Mouse (Mus musculus): ENCODE results near the gene Klhl31.
A peak's percentile ranks its signal among the peaks of the same experiment; 100 is the strongest.

The Klhl31 gene

DNA sequence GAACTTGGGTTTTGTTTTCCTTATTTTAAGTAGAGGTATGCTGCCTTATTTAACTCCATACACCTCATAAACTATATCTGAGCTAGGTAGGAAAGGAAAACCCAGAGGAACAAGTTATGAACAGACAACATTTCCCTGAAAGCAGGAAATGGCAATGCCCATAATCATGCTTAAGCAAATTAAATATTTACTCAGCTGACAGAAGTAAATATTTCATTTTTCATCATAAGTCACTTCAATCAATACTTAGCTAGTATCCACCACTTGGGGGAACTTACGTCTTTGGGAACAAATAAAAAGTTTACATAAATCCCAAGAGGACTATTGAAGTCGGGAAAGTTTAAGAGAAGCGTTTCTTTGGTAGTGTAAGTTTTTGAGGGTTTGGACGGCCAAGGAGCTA is 67.2 kb downstream of the Klhl31 start:
- no peak for DNase-seq (ENCODE audit: low read depth, low spot score)

DNA sequence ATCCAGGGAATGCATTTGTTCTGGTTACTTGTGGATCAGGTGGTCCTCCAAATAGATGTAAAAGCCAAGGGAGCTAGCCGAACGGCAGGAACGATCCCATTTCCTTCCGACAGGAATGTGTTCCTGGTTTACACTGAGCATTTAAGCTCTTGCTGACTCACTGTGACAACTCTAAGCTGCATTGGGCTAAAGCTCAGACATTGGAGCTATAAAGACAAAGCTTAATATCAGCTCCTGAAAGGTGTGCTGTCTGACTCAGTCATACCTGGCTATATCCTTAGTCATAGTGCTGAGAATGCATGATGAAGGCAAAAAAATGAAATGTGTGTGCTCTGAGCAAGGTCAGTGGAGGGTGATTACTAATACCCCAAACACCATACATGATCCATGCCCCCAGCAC is 67.8 kb downstream of the Klhl31 start:
- no peak for DNase-seq (ENCODE audit: low read depth, low spot score)

GRCm38 (mm10) chr9:77706515-77706914 is 70.2 kb downstream of the Klhl31 start:
- DNase-seq (ENCODE audit: low read depth, low spot score): no peak

DNA sequence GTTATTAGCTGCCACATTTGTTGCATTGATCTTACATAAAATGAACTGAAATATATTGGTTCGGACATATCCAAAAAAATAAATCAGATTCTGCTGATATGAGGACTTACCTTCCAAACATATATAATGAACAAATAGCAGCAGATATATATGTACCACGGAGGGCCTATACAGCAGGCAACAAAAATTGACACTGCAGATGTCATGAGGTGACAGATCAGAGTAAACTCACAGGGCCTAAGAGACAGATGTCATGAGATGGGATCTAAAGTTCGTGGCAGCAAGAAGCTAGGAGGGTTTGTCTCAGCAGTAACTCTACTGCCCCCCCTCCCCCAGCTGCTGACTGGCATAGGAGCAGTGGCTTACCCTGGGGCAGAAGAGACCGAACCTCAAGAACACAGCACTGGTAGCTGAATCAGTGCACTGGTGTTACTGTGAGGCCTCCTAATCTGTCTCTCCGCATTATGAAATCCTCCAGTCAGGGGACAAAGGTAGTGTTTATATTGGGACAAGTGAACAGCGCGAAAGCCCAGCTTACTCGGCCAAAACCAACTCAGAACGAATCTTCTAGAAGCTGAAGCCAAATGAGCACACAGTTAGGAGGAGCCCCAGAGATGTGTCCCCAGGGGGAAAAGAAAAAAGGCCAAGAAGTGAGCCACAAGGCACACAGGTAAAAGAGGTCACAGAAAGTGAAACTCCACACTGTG is 71.3 kb downstream of the Klhl31 start:
- no peak for DNase-seq (ENCODE audit: low read depth, low spot score)

- DNase-seq (ENCODE audit: low read depth, low spot score): peak; percentile 25
Observed at GRCm38 (mm10) chr9:77708950-77709349, 72.7 kb downstream of the Klhl31 start.
